Comparison of ENCODE assay signal across 8 mouse cellular contexts in the genomic region with DNA sequence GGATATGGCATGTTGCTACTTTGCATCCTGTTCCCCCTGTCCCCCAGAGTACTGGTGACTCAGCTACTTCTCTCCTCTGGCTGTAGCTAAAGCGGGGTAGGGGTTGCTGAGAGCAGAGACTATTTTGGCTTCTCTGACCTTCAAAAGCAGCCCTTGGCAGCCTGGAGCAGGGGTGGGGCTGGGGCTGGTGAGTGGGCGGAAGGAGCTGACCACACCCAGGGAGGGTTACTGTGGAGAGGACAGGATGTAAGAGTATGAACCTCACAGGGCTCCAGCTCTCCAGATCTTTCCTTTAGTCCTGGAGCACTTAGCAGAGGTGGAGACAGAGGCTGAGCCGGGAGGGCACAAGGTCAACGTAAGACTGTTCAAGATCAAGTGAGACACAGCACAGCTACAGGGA. TPM values are rescaled to one million over a fixed set of nuclear protein-coding genes. Genes with fewer than 3 reads are reported as not detected.
DNase-seq lines count a peak whose midpoint lies in the region; ATAC-seq and TF ChIP-seq lines count a peak whose summit lies in the region.

No protein-coding gene starts in this region.

- peaks cover 95% of the 10 kb centered on the region for H3K27me3 ChIP-seq in forebrain, embryonic 10.5 days (ENCODE audit: poor library complexity, severe bottlenecking)
- H3K27me3 ChIP-seq in stomach, embryonic 14.5 days (ENCODE audit: control insufficient read depth, insufficient read depth, low read length) = 0 out of 2 replicates have a peak, but pooled peaks cover 2% of the 10 kb centered on the region

- H3K4me2 ChIP-seq in stomach, embryonic 14.5 days (replicated peaks; ENCODE audit: low read depth, low read length) = peak overlapping the region; percentile 46

- peak overlapping the region; percentile 68 for H3K27ac ChIP-seq in forebrain, embryonic 10.5 days
- H3K27ac ChIP-seq in stomach, embryonic 14.5 days (ENCODE audit: low read length) = peak overlapping the region; percentile 53

- H3K9ac ChIP-seq in stomach, embryonic 14.5 days (replicated peaks; ENCODE audit: low read depth, low read length) = no peak overlapping the region

- TF ChIP-seq POLR2A in lung, adult 2 months (IDR thresholded peaks at IDR 0.05; ENCODE audit: borderline replicate concordance, extremely low read depth, low read depth, low read length) = 0 out of 2 replicates have a peak, but pooled peaks have one; percentile 9

- no peak for TF ChIP-seq CTCF in lung, adult 2 months (IDR thresholded peaks at IDR 0.05; ENCODE audit: insufficient read depth, low read length)

- WGBS in forebrain, embryonic 10.5 days = 35% methylated on average over 4 of the region's 4 CpGs
- WGBS in lung, adult 2 months = 10% methylated on average over 4 of the region's 4 CpGs
- WGBS in stomach, embryonic 14.5 days = 17% methylated on average over 4 of the region's 4 CpGs

- H3K36me3 ChIP-seq in forebrain, embryonic 10.5 days (replicated peaks) = peaks cover 8% of the 10 kb centered on the region
- no peaks in the 10 kb centered on the region; the same call in 1 of the 2 replicates for H3K36me3 ChIP-seq in stomach, embryonic 14.5 days (ENCODE audit: control insufficient read depth, insufficient read depth, low read length)

- no peaks in the 10 kb centered on the region for H3K9me3 ChIP-seq in forebrain, embryonic 10.5 days
- H3K9me3 ChIP-seq in stomach, embryonic 14.5 days (ENCODE audit: control insufficient read depth, low read depth, low read length) = no peaks in the 10 kb centered on the region

- H3K4me1 ChIP-seq in forebrain, embryonic 10.5 days = peaks cover 70% of the 10 kb centered on the region
- peaks cover 10% of the 10 kb centered on the region for H3K4me1 ChIP-seq in lung, adult 2 months (ENCODE audit: control insufficient read depth, insufficient read depth, low read length)
- peaks cover 36% of the 10 kb centered on the region for H3K4me1 ChIP-seq in stomach, embryonic 14.5 days (ENCODE audit: control insufficient read depth, insufficient read depth, low read length)

- H3K4me3 ChIP-seq in forebrain, embryonic 10.5 days = peak overlapping the region; percentile 51
- H3K4me3 ChIP-seq in lung, adult 2 months (replicated peaks; ENCODE audit: extremely low read depth, low read depth, low read length) = no peak overlapping the region
- no peak overlapping the region for H3K4me3 ChIP-seq in stomach, embryonic 14.5 days (ENCODE audit: low read depth, low read length)

- peak; percentile 50 for DNase-seq in embryo, embryonic 10 days (ENCODE audit: low spot score)
- no peak for DNase-seq in embryo, embryonic 9.5 days (ENCODE audit: extremely low spot score)
- DNase-seq in R1 (ENCODE audit: low read depth, low spot score) = peak; percentile 89
- DNase-seq in forebrain, embryonic 10.5 days (ENCODE audit: extremely low spot score, low spot score) = no peak
- peak; percentile 77 for DNase-seq in heart, postnatal 4 days
- no peak for DNase-seq in lung, adult 2 months
- no peak for DNase-seq in thymus, postnatal 10 days (ENCODE audit: low spot score in 2 of 2)

- ATAC-seq in stomach, embryonic 14.5 days (ENCODE audit: insufficient number of reproducible peaks, insufficient read depth, low FRiP score, low read depth) = no peak

RNA-seq across cellular contexts. Expression of a gene that starts 4.8 kb away (rescaled TPM):
- 6.5 and 6.6 TPM in 2 replicates for polyA plus RNA-seq in forebrain, embryonic 10.5 days (2016; fragmentation: Nextera tagmentation; extraction: Ambion mirVana)
- 10 to 100 TPM; 16.5 to 18.2 TPM for total RNA-seq in heart, postnatal 4 days (2021)
- polyA plus RNA-seq in lung, adult 2 months (2012; rRNA removed) = 4.6 and 4.7 TPM in 2 replicates
- 10.4 and 16.1 TPM in 2 replicates for polyA plus RNA-seq in stomach, embryonic 14.5 days (2014; fragmentation: Nextera tagmentation; extraction: Ambion mirVana)

RNA-seq across cellular contexts. Expression of a gene that starts 23.0 kb away (rescaled TPM):
- polyA plus RNA-seq in forebrain, embryonic 10.5 days (2016; fragmentation: Nextera tagmentation; extraction: Ambion mirVana) = 134 and 144 TPM in 2 replicates
- 10 to 100 TPM; 66.8 to 67.9 TPM for total RNA-seq in heart, postnatal 4 days (2021)
- 15.5 and 28.1 TPM in 2 replicates for polyA plus RNA-seq in lung, adult 2 months (2012; rRNA removed)
- polyA plus RNA-seq in stomach, embryonic 14.5 days (2014; fragmentation: Nextera tagmentation; extraction: Ambion mirVana) = 71.2 and 86.0 TPM in 2 replicates

Comparison
In these comparisons a context has a peak if more than half of its experiments do, and no peak if none do; other contexts are left out.
1. DNase-seq: peak in embryo, embryonic 10 days (single experiment), R1 (single experiment) and heart, postnatal 4 days (single experiment); none in embryo, embryonic 9.5 days (single experiment), forebrain, embryonic 10.5 days (single experiment), lung, adult 2 months (single experiment) and thymus, postnatal 10 days (0 of 2).